Mouse (Mus musculus) heart, postnatal 0 days (tissue): ENCODE results near the gene Bri3.

Experiments used
- CTCF ChIP-seq: IDR thresholded peaks from 2 replicates; pipeline ENCODE4 v1.5.1; 2016; ENCODE audit warnings: antibody characterized with exemption, control low read depth, low read depth
- EP300 ChIP-seq: IDR thresholded peaks from 2 replicates; pipeline ENCODE4 v1.6.1; 2016; ENCODE audit warnings: antibody characterized with exemption, low read depth

- TF ChIP-seq CTCF, result no peak
- TF ChIP-seq EP300, result no peak
Observed at GRCm38 (mm10) chr5:144351185-144351584, 106.9 kb downstream of the Bri3 start.
